Mouse (Mus musculus): ENCODE data around the gene Guca1a. TPM values are rescaled to one million over a fixed set of nuclear protein-coding genes. Genes with fewer than 3 reads are reported as not detected.

The Guca1a gene
- total and polyA plus RNA-seq, 3 experiments: 2.1 to 5.2 (median 3.2) TPM

- Histone ChIP-seq H3K36me3 (replicated peaks in 1 of 2; ENCODE audit: control insufficient read depth in 1 of 2, insufficient read depth in 1 of 2, low read length in 1 of 2) (peaks cover 57 to 78% of the 10 kb centered on the region in 2 experiments), H3K4me2 (ENCODE audit: insufficient read depth, low read depth, poor library complexity, severe bottlenecking) (no peak overlapping the region), H3K9ac (ENCODE audit: insufficient read depth, low read depth) (no peak overlapping the region), H3K4me3 (replicated peaks in 1 of 3; ENCODE audit: low read depth in 2 of 3, low read length in 2 of 3, poor library complexity in 1 of 3) (no peak overlapping the region), H3K79me2 (replicated peaks; ENCODE audit: control insufficient read depth, extremely low read depth, insufficient read depth, poor library complexity, severe bottlenecking) (peaks cover 10% of the 10 kb centered on the region), H3K4me1 (ENCODE audit: control insufficient read depth in 1 of 2, insufficient read depth in 2 of 2) (peaks cover 4 to 23% of the 10 kb centered on the region in 2 experiments; a peak in 3 of 4 replicates), H3K27me3 (replicated peaks) (no peaks in the 10 kb centered on the region), H3K9me3 (replicated peaks; ENCODE audit: low read length) (no peaks in the 10 kb centered on the region), H3K27ac (ENCODE audit: insufficient read depth, low read depth) (no peak overlapping the region)
- TF ChIP-seq CHD1 (IDR thresholded peaks at IDR 0.05; ENCODE audit: low read depth, low read length) (no peak), EP300 (IDR thresholded peaks at IDR 0.05; ENCODE audit: low read length) (no peak), RCOR1 (conservative IDR thresholded peaks at IDR 0.05; ENCODE audit: low read depth, low read length) (no peak), GABPA (IDR thresholded peaks at IDR 0.05; ENCODE audit: insufficient replicate concordance, low read depth, low read length) (no peak), ETS1 (conservative IDR thresholded peaks at IDR 0.05; ENCODE audit: low read depth, low read length) (no peak), RAD21 (IDR thresholded peaks at IDR 0.05; ENCODE audit: low read depth, low read length) (no peak), NELFE (IDR thresholded peaks at IDR 0.05; ENCODE audit: low read depth, low read length) (no peak), CTCF (conservative IDR thresholded peaks at IDR 0.05 in 1 of 2, IDR thresholded peaks at IDR 0.05 in 1 of 2; ENCODE audit: low read depth in 2 of 2, low read length in 2 of 2) (no peak), ZKSCAN1 (IDR thresholded peaks at IDR 0.05; ENCODE audit: borderline replicate concordance, low read depth, low read length) (no peak)
- dilution Hi-C loops (cut with MboI; ENCODE audit: extremely low pct_ligation_motif_present, extremely low pct_unique_long_range_greater_than_20kb, low sequenced_read_pairs) (no loop called here), in situ Hi-C loops (cut with MboI; ENCODE audit: low pct_ligation_motif_present, low pct_unique_long_range_greater_than_20kb, low sequenced_read_pairs) (no loop called here)
- DNase-seq (ENCODE audit: extremely low read depth): no peak
Measured at GRCm38 (mm10) chr17:47373991-47374390, 26.4 kb downstream of the Guca1a start.

- DNase-seq (ENCODE audit: extremely low read depth): peak; percentile 86
- no peaks in the 10 kb centered on the region for H3K9me3 ChIP-seq (replicated peaks; ENCODE audit: low read length)
- peak; percentile 84 to 94; a peak in 3 of 4 replicates for TF ChIP-seq CTCF (conservative IDR thresholded peaks at IDR 0.05 in 1 of 2, IDR thresholded peaks at IDR 0.05 in 1 of 2; ENCODE audit: low read depth in 2 of 2, low read length in 2 of 2)
- TF ChIP-seq HCFC1 (IDR thresholded peaks at IDR 0.05; ENCODE audit: low read depth, low read length): 0 out of 2 replicates have a peak, but pooled peaks have one; percentile 23
- no peak for TF ChIP-seq POLR2A (IDR thresholded peaks at IDR 0.05; ENCODE audit: low read depth, low read length)
- TF ChIP-seq MYC (IDR thresholded peaks at IDR 0.05; ENCODE audit: low read depth, low read length): peak; percentile 40; the same call in 1 of the 2 replicates
- TF ChIP-seq RAD21 (IDR thresholded peaks at IDR 0.05; ENCODE audit: low read depth, low read length): peak; percentile 63
- peaks cover 12% of the 10 kb centered on the region for H3K79me2 ChIP-seq (replicated peaks; ENCODE audit: control insufficient read depth, extremely low read depth, insufficient read depth, poor library complexity, severe bottlenecking)
- no peak overlapping the region for H3K4me2 ChIP-seq (ENCODE audit: insufficient read depth, low read depth, poor library complexity, severe bottlenecking)
- no peak overlapping the region for H3K4me3 ChIP-seq (replicated peaks in 1 of 3; ENCODE audit: low read depth in 2 of 3, low read length in 2 of 3, poor library complexity in 1 of 3)
- peaks cover 36 to 54% of the 10 kb centered on the region in 2 experiments for H3K36me3 ChIP-seq (replicated peaks in 1 of 2; ENCODE audit: control insufficient read depth in 1 of 2, insufficient read depth in 1 of 2, low read length in 1 of 2)
- peaks cover 4 to 23% of the 10 kb centered on the region in 2 experiments; a peak in 3 of 4 replicates for H3K4me1 ChIP-seq (ENCODE audit: control insufficient read depth in 1 of 2, insufficient read depth in 2 of 2)
- dilution Hi-C loops (cut with MboI; ENCODE audit: extremely low pct_ligation_motif_present, extremely low pct_unique_long_range_greater_than_20kb, low sequenced_read_pairs) (no loop called here), in situ Hi-C loops (cut with MboI; ENCODE audit: low pct_ligation_motif_present, low pct_unique_long_range_greater_than_20kb, low sequenced_read_pairs) (no loop called here)
- no peak overlapping the region for H3K27ac ChIP-seq (ENCODE audit: insufficient read depth, low read depth)
- no peak overlapping the region for H3K9ac ChIP-seq (ENCODE audit: insufficient read depth, low read depth)
- H3K27me3 ChIP-seq (replicated peaks): no peaks in the 10 kb centered on the region
Measured at GRCm38 (mm10) chr17:47371451-47371850, 28.9 kb downstream of the Guca1a start.

GRCm38 (mm10) chr17:47369087-47369443 is 31.3 kb downstream of the Guca1a start:
- Histone ChIP-seq H3K4me2 (ENCODE audit: insufficient read depth, low read depth, poor library complexity, severe bottlenecking) (peak overlapping the region; percentile 47), H3K4me3 (replicated peaks in 1 of 3; ENCODE audit: low read depth in 2 of 3, low read length in 2 of 3, poor library complexity in 1 of 3) (peak overlapping the region; percentile 80 to 96 (median 87)), H3K27ac (ENCODE audit: insufficient read depth, low read depth) (peak overlapping the region; percentile 15; the same call in 1 of the 2 replicates), H3K27me3 (replicated peaks) (no peaks in the 10 kb centered on the region), H3K36me3 (replicated peaks in 1 of 2; ENCODE audit: control insufficient read depth in 1 of 2, insufficient read depth in 1 of 2, low read length in 1 of 2) (peaks cover 18 to 30% of the 10 kb centered on the region in 2 experiments), H3K79me2 (replicated peaks; ENCODE audit: control insufficient read depth, extremely low read depth, insufficient read depth, poor library complexity, severe bottlenecking) (peaks cover 12% of the 10 kb centered on the region), H3K4me1 (ENCODE audit: control insufficient read depth in 1 of 2, insufficient read depth in 2 of 2) (peaks cover 4 to 23% of the 10 kb centered on the region in 2 experiments; a peak in 3 of 4 replicates), H3K9ac (ENCODE audit: insufficient read depth, low read depth) (peak overlapping the region; percentile 70), H3K9me3 (replicated peaks; ENCODE audit: low read length) (no peaks in the 10 kb centered on the region)
- in situ Hi-C loops (cut with MboI; ENCODE audit: low pct_ligation_motif_present, low pct_unique_long_range_greater_than_20kb, low sequenced_read_pairs): no loop called here
- TF ChIP-seq PAX5 (IDR thresholded peaks at IDR 0.05; ENCODE audit: low read length) (no peak), MAX (IDR thresholded peaks at IDR 0.05; ENCODE audit: low read length) (0 out of 2 replicates have a peak, but pooled peaks have one; percentile 51), RAD21 (IDR thresholded peaks at IDR 0.05; ENCODE audit: low read depth, low read length) (no peak), CHD2 (IDR thresholded peaks at IDR 0.05; ENCODE audit: low read length) (no peak)
- DNase-seq (ENCODE audit: extremely low read depth): peak; percentile 62
- dilution Hi-C loops (cut with MboI; ENCODE audit: extremely low pct_ligation_motif_present, extremely low pct_unique_long_range_greater_than_20kb, low sequenced_read_pairs): no loop called here
